Mouse (Mus musculus) forebrain, embryonic 16.5 days (tissue): ENCODE data around the gene Snx8. TPM values are rescaled to one million over a fixed set of nuclear protein-coding genes. Genes with fewer than 3 reads are reported as not detected.

Experiments used
- ATAC-seq: fragments of 200-750 bp; cut with Nextera tagmentation; 2 replicates; pipeline ENCODE4 v1.8.0; 2017; ENCODE audit warnings: mild to moderate bottlenecking, moderate library complexity
- H3K27ac ChIP-seq: fragments of 300-500 bp; sonication (generic); 2 replicates; pipeline ENCODE4 v1.5.1; 2014; ENCODE audit warnings: low read length, control low read depth
- H3K27me3 ChIP-seq: fragments of 300-500 bp; sonication (generic); replicated peaks from 2 replicates; pipeline ENCODE4 v1.6.1; 2014; ENCODE audit warnings: low read length; ENCODE audit not compliant: control insufficient read depth, insufficient read depth
- H3K36me3 ChIP-seq: fragments of 300-500 bp; sonication (generic); 2 replicates; pipeline ENCODE4 v1.6.1; 2014; ENCODE audit not compliant: control insufficient read depth, insufficient read depth
- H3K4me1 ChIP-seq: fragments of 300-500 bp; sonication (generic); replicated peaks from 2 replicates; pipeline ENCODE4 v1.6.1; 2014; ENCODE audit warnings: low read length; ENCODE audit not compliant: control insufficient read depth, insufficient read depth
- H3K4me2 ChIP-seq: fragments of 300-500 bp; sonication (generic); 2 replicates; pipeline ENCODE4 v1.6.1; 2014; ENCODE audit warnings: mild to moderate bottlenecking, low read length, control low read depth
- H3K4me3 ChIP-seq: fragments of 300-500 bp; sonication (generic); replicated peaks from 2 replicates; pipeline ENCODE4 v1.5.1; 2014; ENCODE audit warnings: mild to moderate bottlenecking, low read length, control low read depth
- H3K9ac ChIP-seq: fragments of 300-500 bp; sonication (generic); replicated peaks from 2 replicates; pipeline ENCODE4 v1.6.1; 2014; ENCODE audit warnings: low read depth, low read length, control low read depth
- H3K9me3 ChIP-seq: fragments of 300-500 bp; sonication (generic); 2 replicates; pipeline ENCODE4 v1.6.1; 2016; ENCODE audit warnings: low read length; ENCODE audit not compliant: control insufficient read depth
- WGBS: fragments of 180-500 bp; shearing (Covaris S2); extraction: QIAGEN DNeasy Blood & Tissue Kit; methylation state at CpG from one replicate; pipeline ENCODE4 v1.1.7; 2014; 5-methylcytosine and 5-hydroxymethylcytosine counted together
- polyA plus RNA-seq: library from polyadenylated mRNA; unstranded; fragments of >200 nt; fragmentation: Nextera tagmentation; extraction: Ambion mirVana; gene quantifications from 2 replicates; pipeline ENCODE4 v1.2.1, GENCODE M21; 2015

Gene Snx8
- polyA plus RNA-seq: 18.3 and 24.1 TPM in 2 replicates

- peak within 1 kb of the TSS; percentile 94 for H3K4me2 ChIP-seq
- no peaks in the 10 kb centered on the region for H3K9me3 ChIP-seq
- H3K4me1 ChIP-seq: peaks cover 14% of the 10 kb centered on the region
- H3K36me3 ChIP-seq: no peaks in the 10 kb centered on the region
- H3K9ac ChIP-seq: peak within 1 kb of the TSS; percentile 72
- H3K4me3 ChIP-seq: peak within 1 kb of the TSS; percentile 74
- peak; percentile 89 for ATAC-seq
- no peak within 1 kb of the TSS for H3K27ac ChIP-seq
- 0 out of 2 replicates have a peak, but pooled peaks cover 2% of the 10 kb centered on the region for H3K27me3 ChIP-seq
- under 1% methylated on average over 63 of the region's 63 CpGs for WGBS
Measured at GRCm38 (mm10) chr5:140388588-140389576, at the start of gene Snx8. TSS of gene Snx8 (minus strand) at chr5:140389262.

DNA sequence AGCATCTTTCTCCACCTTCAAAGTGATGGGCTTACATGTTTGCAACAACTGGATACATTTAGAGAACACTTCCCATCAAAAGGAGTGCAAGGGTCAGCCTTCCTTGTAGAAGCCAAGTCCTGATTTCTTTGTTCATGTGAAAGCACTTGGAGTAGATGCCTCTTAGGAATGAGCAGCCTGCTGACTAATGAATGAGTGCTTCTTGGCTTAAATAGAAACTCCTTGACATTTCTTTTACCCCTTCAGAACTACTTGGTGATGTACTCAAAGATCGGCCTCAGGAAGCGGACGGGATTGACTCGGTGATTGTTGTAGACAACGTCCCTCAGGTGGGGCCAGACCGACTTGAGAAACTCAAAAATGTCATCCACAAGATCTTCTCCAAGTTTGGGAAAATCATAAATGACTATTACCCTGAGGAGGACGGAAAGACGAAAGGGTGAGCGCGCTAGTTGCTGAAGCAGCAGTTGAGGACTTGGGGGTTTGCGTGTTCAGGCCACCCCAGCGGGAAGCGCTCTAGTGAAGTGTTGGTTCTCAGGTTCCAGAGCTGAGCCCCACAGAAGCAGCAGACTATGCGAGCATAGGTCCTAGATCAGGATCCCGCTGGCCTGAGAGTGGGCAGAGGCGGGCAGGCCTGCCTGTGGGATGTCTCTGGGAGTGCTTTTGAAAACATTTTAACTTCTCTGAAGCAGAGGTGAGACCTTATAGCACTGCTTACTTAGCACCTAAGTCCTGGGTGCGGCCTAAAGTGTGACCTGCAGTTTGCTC, 36.1 kb upstream of the Snx8 start:
- peaks cover 25% of the 10 kb centered on the region for H3K36me3 ChIP-seq
- 94% methylated on average over 17 of the region's 17 CpGs for WGBS

DNA sequence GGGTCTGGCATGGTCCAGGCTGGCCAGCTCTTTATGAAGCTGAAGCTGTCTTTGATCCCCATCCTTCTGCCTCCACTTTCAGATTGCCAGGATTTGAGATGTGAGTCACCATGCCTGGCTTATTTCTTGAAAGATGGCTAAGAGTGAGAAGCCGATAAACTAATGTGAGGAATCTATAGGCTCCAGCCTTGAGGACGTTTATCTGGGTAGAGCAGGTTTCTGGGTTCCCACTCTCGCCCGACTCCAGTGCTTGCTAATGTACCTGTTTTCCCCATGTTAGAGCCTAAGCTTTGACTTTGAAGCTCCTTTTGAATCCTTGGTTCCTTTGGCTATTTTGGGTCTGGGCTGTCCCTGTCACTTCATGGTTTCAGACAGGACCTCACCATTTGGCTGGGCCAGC, 31.6 kb upstream of the Snx8 start:
- no peak for ATAC-seq
- Histone ChIP-seq H3K36me3 (no peaks in the 10 kb centered on the region), H3K4me3 (peak overlapping the region; percentile 94), H3K9ac (no peak overlapping the region), H3K4me1 (peaks cover 28% of the 10 kb centered on the region), H3K9me3 (no peaks in the 10 kb centered on the region), H3K4me2 (peak overlapping the region; percentile 88), H3K27ac (no peak overlapping the region), H3K27me3 (no peaks in the 10 kb centered on the region)
- WGBS: 68% methylated on average over 4 of the region's 4 CpGs

More for the DNA sequence above, 36.1 kb upstream of the Snx8 start:
- Histone ChIP-seq H3K27me3 (no peaks in the 10 kb centered on the region), H3K27ac (no peak overlapping the region), H3K4me2 (no peak overlapping the region), H3K4me3 (no peak overlapping the region), H3K9ac (no peak overlapping the region), H3K9me3 (no peaks in the 10 kb centered on the region), H3K4me1 (peaks cover 20% of the 10 kb centered on the region)
- no peak for ATAC-seq

GRCm38 (mm10) chr5:140419442-140420080, 30.5 kb upstream of the Snx8 start:
- Histone ChIP-seq H3K4me2 (peak overlapping the region; percentile 88), H3K9me3 (no peaks in the 10 kb centered on the region), H3K27ac (peak overlapping the region; percentile 63), H3K9ac (peak overlapping the region; percentile 91), H3K4me3 (peak overlapping the region; percentile 94), H3K4me1 (peaks cover 28% of the 10 kb centered on the region), H3K36me3 (no peaks in the 10 kb centered on the region), H3K27me3 (no peaks in the 10 kb centered on the region)
- under 1% methylated on average over 61 of the region's 62 CpGs for WGBS
- ATAC-seq: peak; percentile 19; the same call in 1 of the 2 replicates

DNA sequence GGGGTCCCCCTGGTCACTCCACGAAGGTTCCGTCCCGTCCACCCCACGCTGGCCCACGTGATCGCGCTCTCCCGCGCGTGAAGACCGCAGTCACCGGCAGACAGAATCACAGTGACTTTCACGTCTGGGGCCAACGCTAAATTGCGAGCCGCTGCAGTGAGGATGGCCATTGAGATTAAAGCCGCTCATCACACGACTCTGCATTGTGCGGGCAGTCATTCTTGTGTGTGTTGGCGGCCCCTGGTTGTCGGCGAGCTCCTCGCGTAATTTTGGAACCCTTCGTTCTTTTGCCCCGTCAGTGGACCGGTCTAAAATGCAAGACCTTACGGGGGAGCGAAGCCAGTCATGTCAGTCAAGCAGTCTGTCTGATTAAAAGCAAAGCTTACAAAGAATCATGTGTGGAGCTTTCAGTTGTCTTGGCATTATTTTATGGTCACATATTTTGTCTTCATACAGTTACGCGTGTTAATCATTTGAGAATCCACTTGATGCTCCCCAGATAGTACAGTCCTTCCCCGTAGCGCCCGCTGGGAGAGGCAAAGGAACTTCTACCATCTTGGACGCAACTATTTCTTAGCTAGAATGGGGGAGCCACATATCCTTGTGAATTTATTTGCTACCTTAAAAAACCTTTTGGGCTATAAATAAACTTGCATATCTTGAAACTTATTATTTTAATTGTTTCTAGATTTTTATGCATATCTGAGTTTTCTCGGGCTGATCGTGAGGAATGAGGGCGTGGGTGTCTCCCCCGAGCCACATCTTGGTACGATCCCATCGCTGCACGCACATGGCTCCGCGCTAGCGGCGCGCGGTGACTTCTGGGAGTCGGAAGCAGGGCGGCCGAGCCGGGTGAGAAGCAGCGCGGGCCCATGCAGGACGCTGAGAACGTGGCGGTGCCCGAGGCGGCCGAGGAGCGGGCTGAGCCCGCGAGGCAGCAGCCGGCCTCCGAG, 29.7 kb upstream of the Snx8 start, which contains the start of gene Eif3b:
Eif3b (plus strand) TSS at position 840 of the 953 bp plus-strand sequence.
- Histone ChIP-seq H3K27ac (peak within 1 kb of the TSS; percentile 94), H3K9me3 (no peaks in the 10 kb centered on the region), H3K4me2 (peak within 1 kb of the TSS; percentile 88), H3K27me3 (no peaks in the 10 kb centered on the region), H3K36me3 (no peaks in the 10 kb centered on the region), H3K4me3 (peak within 1 kb of the TSS; percentile 94), H3K9ac (peak within 1 kb of the TSS; percentile 91), H3K4me1 (peaks cover 28% of the 10 kb centered on the region)
- peak; percentile 95 for ATAC-seq
- under 1% methylated on average over 65 of the region's 65 CpGs for WGBS

DNA sequence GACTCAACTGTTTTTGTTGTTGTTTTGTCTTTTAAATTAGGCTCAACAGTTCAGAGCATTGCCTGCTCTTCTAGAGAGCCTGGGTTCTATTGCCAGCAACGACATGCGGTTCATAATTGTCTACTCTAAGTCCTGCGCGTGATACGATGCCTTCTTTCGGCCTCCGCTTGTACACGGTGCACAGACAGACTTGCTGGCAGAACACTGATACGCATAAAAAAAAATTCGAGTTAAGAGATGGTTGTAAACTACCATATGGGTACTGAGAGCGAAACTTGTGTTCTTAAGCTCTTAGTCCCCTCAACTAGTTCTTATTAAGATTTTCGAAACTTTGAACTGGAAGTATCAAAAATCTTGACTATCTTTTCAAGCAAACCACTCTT, 29.0 kb upstream of the Snx8 start:
- peak overlapping the region; percentile 94 for H3K4me3 ChIP-seq
- ATAC-seq: peak; percentile 16; the same call in 1 of the 2 replicates
- H3K36me3 ChIP-seq: no peaks in the 10 kb centered on the region
- under 1% methylated on average over 12 of the region's 12 CpGs for WGBS
- H3K27me3 ChIP-seq: no peaks in the 10 kb centered on the region
- no peaks in the 10 kb centered on the region for H3K9me3 ChIP-seq
- H3K27ac ChIP-seq: peak overlapping the region; percentile 94
- H3K9ac ChIP-seq: peak overlapping the region; percentile 73
- peak overlapping the region; percentile 88 for H3K4me2 ChIP-seq
- peaks cover 28% of the 10 kb centered on the region for H3K4me1 ChIP-seq

DNA sequence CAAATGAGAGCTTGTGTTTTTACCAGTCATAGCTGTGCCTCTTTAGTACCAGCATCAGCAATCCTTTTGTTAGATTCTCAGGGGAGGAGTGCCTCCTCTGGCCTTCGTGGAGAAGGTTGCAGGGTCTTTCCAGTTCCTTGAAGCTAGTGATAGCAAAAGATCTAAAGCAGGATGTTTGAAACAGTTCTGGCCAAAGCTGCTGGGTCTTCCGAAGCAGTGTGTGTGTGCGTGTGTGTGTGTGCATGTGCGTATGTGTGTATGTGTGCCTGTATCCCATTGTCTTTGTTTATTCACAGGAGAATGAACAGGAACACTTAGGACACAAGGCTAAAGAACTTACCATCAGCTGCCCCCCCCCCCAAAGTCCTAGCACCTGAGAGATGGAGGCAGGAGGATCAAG, 25.6 kb upstream of the Snx8 start:
- H3K36me3 ChIP-seq: no peaks in the 10 kb centered on the region
- H3K27ac ChIP-seq: no peak overlapping the region
- ATAC-seq: no peak
- H3K4me3 ChIP-seq: no peak overlapping the region
- no peaks in the 10 kb centered on the region for H3K9me3 ChIP-seq
- H3K4me2 ChIP-seq: no peak overlapping the region
- H3K27me3 ChIP-seq: no peaks in the 10 kb centered on the region
- H3K4me1 ChIP-seq: peaks cover 5% of the 10 kb centered on the region
- no peak overlapping the region for H3K9ac ChIP-seq
- WGBS: 65% methylated on average over 4 of the region's 4 CpGs

- H3K9ac ChIP-seq: no peak overlapping the region
- whole genome bisulfite sequencing: 43% methylated on average over 8 of the region's 8 CpGs
- no peak for ATAC-seq
Measured at GRCm38 (mm10) chr5:140411339-140411738, 22.3 kb upstream of the Snx8 start.

More at GRCm38 (mm10) chr5:140411339-140411738, 22.3 kb upstream of the Snx8 start:
- no peak overlapping the region for H3K27ac ChIP-seq
- 0 out of 2 replicates have a peak, but pooled peaks cover 2% of the 10 kb centered on the region for H3K9me3 ChIP-seq
- no peaks in the 10 kb centered on the region for H3K36me3 ChIP-seq
- no peak overlapping the region for H3K4me3 ChIP-seq
- no peaks in the 10 kb centered on the region for H3K4me1 ChIP-seq
- H3K27me3 ChIP-seq: no peaks in the 10 kb centered on the region
- no peak overlapping the region for H3K4me2 ChIP-seq
